Mouse (Mus musculus): ENCODE results near the gene Bmp4. TPM values are rescaled to one million over a fixed set of nuclear protein-coding genes. Genes with fewer than 3 reads are reported as not detected.

The Bmp4 gene
- polyA plus RNA-seq, 1 experiment from 2014 or later, result 1.7 TPM

DNA sequence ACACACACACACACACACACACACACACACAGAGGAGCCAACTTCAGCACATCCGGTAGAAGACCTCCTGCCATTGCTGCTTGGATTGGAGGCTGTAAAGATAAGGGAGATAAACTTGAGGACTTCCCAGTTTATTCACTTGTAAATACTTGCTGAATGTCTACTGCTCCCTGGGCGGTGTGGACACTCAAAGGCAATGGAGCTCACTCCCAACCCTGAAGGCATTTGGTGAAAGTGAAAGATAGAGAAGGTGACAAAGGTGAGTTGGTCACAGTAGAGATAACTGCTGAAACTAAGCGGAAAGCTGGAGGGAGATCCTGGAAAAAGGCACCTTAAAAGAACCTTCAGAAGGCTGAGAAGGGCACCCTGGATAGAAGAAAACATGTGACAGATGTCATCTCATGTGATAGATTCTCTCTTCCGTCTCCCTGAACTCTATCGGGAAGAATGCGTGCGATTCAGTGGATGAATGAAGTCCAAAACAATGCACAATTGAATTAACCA, 22.1 kb upstream of the Bmp4 start:
- Histone ChIP-seq H3K4me1 (ENCODE audit: control insufficient read depth, insufficient read depth, low read length) (no peaks in the 10 kb centered on the region), H3K36me3 (ENCODE audit: control insufficient read depth, insufficient read depth, low read length) (no peaks in the 10 kb centered on the region), H3K27me3 (ENCODE audit: control insufficient read depth, insufficient read depth, low read length) (no peaks in the 10 kb centered on the region), H3K27ac (replicated peaks; ENCODE audit: low read depth, low read length) (no peak overlapping the region), H3K4me3 (replicated peaks; ENCODE audit: low read depth, low read length) (no peak overlapping the region), H3K4me2 (ENCODE audit: low read length) (no peak overlapping the region), H3K9ac (replicated peaks; ENCODE audit: low read length) (no peak overlapping the region), H3K9me3 (ENCODE audit: control insufficient read depth, low read length) (no peaks in the 10 kb centered on the region)
- DNase-seq (no peak), ATAC-seq (ENCODE audit: low FRiP score, low TSS enrichment) (no peak)
- 69% methylated on average over 7 of the region's 7 CpGs for WGBS

DNA sequence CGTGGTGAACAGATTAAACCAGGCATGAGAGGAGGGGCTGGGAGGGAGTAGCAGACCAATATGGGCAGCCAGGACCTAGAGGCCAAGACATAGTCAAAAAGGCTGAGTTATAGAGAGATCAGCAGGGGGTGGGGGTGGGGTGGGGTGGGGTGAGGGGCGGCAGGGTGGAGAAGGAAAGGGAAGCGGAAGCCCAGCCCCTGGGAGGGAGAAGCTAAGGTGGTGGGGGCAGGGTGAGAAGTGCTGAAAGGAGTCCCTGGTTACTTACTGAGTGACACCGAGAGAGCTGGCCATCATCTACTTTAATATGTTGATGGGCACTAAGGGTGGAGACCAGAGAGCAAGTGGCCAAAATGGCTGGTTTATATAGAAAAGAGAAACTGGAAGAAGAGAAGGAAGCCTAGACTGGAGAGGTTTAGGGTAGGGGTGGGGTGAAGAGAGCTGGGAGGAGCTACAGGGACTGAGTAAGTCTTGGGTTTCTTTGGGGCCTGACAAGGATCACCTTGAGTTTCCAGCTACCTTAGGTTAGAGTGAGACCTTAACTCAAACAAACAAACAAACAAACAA, 20.2 kb upstream of the Bmp4 start:
- H3K4me2 ChIP-seq (ENCODE audit: low read length), result no peak overlapping the region
- no peak overlapping the region for H3K4me3 ChIP-seq (replicated peaks; ENCODE audit: low read depth, low read length)
- WGBS, result 66% methylated on average over 4 of the region's 4 CpGs
- no peak overlapping the region for H3K9ac ChIP-seq (replicated peaks; ENCODE audit: low read length)
- H3K27me3 ChIP-seq (ENCODE audit: control insufficient read depth, insufficient read depth, low read length), result no peaks in the 10 kb centered on the region
- no peaks in the 10 kb centered on the region for H3K4me1 ChIP-seq (ENCODE audit: control insufficient read depth, insufficient read depth, low read length)
- ATAC-seq (ENCODE audit: low FRiP score, low TSS enrichment) (no peak), DNase-seq (no peak)
- H3K9me3 ChIP-seq (ENCODE audit: control insufficient read depth, low read length), result no peaks in the 10 kb centered on the region
- no peaks in the 10 kb centered on the region for H3K36me3 ChIP-seq (ENCODE audit: control insufficient read depth, insufficient read depth, low read length)
- H3K27ac ChIP-seq (replicated peaks; ENCODE audit: low read depth, low read length), result no peak overlapping the region

DNA sequence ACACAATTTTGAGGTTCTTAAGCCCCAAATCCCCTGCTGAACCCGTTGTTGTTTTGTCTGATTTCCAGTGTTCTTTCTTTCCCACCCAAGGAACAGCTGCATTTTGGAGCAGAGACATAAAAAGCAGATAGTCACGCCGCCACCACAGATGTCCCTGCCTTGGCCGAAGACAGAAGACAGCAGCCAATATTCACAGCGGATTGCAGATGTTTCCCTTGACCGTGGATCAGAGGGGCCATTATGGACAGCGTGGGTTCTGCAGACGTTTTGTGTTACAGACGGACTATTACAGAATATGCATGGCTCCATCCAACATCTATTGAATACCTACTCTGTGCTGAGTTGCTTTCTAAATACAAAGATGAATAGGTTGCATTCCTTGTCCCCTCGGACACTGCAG, 18.5 kb upstream of the Bmp4 start:
- ATAC-seq (ENCODE audit: low FRiP score, low TSS enrichment) (no peak), DNase-seq (no peak)
- WGBS, result 78% methylated on average over 10 of the region's 10 CpGs

DNA sequence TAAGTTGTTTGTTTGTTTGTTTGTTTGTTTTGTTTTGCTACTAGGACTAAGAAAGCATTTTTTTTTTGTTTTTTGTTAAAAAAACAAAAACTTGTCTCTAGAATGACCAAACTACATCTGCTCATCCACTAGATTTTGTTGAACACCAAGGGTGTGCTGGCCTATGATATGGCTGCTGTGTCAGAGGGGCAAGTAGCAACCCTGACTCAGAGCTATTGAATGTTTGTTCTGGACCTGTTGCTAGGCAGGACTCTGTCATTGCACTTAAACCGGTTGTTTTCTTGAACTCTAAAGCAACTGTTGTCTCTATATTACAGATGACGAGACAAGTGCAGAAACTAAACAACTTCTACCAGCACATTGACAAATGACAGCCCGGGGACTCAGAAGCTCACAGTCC, 17.9 kb upstream of the Bmp4 start:
- H3K27me3 ChIP-seq (ENCODE audit: control insufficient read depth, insufficient read depth, low read length), result no peaks in the 10 kb centered on the region
- no peak overlapping the region for H3K27ac ChIP-seq (replicated peaks; ENCODE audit: low read depth, low read length)
- WGBS, result 86% methylated on average over 3 of the region's 3 CpGs
- DNase-seq (no peak), ATAC-seq (ENCODE audit: low FRiP score, low TSS enrichment) (no peak)
- H3K4me1 ChIP-seq (ENCODE audit: control insufficient read depth, insufficient read depth, low read length), result no peaks in the 10 kb centered on the region
- no peak overlapping the region for H3K4me2 ChIP-seq (ENCODE audit: low read length)
- no peak overlapping the region for H3K9ac ChIP-seq (replicated peaks; ENCODE audit: low read length)
- no peaks in the 10 kb centered on the region for H3K9me3 ChIP-seq (ENCODE audit: control insufficient read depth, low read length)
- H3K4me3 ChIP-seq (replicated peaks; ENCODE audit: low read depth, low read length), result no peak overlapping the region
- no peaks in the 10 kb centered on the region for H3K36me3 ChIP-seq (ENCODE audit: control insufficient read depth, insufficient read depth, low read length)

More for the DNA sequence above, 18.5 kb upstream of the Bmp4 start:
- Histone ChIP-seq H3K4me2 (ENCODE audit: low read length) (no peak overlapping the region), H3K27ac (replicated peaks; ENCODE audit: low read depth, low read length) (no peak overlapping the region), H3K4me3 (replicated peaks; ENCODE audit: low read depth, low read length) (no peak overlapping the region), H3K4me1 (ENCODE audit: control insufficient read depth, insufficient read depth, low read length) (no peaks in the 10 kb centered on the region), H3K9ac (replicated peaks; ENCODE audit: low read length) (no peak overlapping the region), H3K27me3 (ENCODE audit: control insufficient read depth, insufficient read depth, low read length) (no peaks in the 10 kb centered on the region), H3K36me3 (ENCODE audit: control insufficient read depth, insufficient read depth, low read length) (no peaks in the 10 kb centered on the region), H3K9me3 (ENCODE audit: control insufficient read depth, low read length) (no peaks in the 10 kb centered on the region)

DNA sequence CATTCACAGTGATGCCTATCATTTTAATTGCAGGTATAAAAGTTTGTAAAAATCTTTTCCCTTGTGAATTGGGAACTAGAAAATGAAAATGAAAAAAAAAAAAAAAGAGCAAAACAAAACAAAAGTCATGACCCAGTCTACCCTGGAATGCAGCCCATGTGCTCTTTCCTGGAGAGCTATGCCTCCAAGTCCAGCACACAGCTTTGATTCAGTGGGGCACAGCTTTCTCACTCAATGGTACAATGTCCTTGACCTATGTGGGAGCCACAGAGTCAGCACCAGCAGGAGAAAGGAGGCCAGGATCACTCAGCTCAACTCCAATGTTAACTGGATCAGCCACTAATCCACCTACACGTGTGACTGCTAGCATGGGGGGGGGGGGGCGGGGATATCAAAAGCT, 9.5 kb upstream of the Bmp4 start:
- ATAC-seq (ENCODE audit: low FRiP score, low TSS enrichment) (no peak), DNase-seq (no peak)
- Histone ChIP-seq H3K9ac (replicated peaks; ENCODE audit: low read length) (no peak overlapping the region), H3K4me2 (ENCODE audit: low read length) (no peak overlapping the region), H3K9me3 (ENCODE audit: control insufficient read depth, low read length) (no peaks in the 10 kb centered on the region), H3K36me3 (ENCODE audit: control insufficient read depth, insufficient read depth, low read length) (no peaks in the 10 kb centered on the region), H3K4me1 (ENCODE audit: control insufficient read depth, insufficient read depth, low read length) (peaks cover 9% of the 10 kb centered on the region), H3K4me3 (replicated peaks; ENCODE audit: low read depth, low read length) (no peak overlapping the region), H3K27me3 (ENCODE audit: control insufficient read depth, insufficient read depth, low read length) (peaks cover 31% of the 10 kb centered on the region), H3K27ac (replicated peaks; ENCODE audit: low read depth, low read length) (no peak overlapping the region)
- 65% methylated on average over 2 of the region's 2 CpGs for WGBS

DNA sequence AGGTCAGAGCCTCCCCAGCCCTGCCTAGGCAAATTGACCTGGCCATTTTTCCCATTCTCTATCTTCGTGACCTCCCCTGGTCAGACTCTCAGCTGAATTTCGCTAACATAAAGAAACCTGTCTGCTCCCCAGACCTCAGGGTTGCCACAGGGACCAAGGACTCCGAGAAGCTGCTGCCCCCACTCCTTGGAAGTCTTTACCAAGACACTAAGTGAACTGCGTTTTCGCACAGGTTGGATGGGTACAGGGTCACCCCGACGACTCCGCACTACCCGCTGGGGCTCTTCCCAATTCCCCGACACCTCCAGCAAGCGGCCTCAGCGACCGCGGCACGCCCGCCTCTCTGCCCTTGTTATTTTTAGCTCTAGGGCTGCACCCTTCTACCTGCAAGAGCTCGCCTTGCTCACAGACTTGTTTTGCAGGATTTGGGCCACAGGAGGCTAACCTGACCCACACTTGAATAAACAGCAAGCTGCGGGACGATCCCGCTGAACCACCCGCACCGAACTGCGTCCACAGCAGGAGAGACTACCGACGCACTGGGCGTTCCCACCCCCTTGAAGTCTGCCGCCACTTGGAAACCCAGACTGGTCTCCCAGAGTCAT, 7.7 kb upstream of the Bmp4 start:
- Histone ChIP-seq H3K4me1 (ENCODE audit: control insufficient read depth, insufficient read depth, low read length) (peaks cover 9% of the 10 kb centered on the region), H3K9ac (replicated peaks; ENCODE audit: low read length) (0 out of 2 replicates have a peak overlapping the region, but pooled peaks have one; percentile 17), H3K4me2 (ENCODE audit: low read length) (peak overlapping the region; percentile 50), H3K27ac (replicated peaks; ENCODE audit: low read depth, low read length) (no peak overlapping the region), H3K9me3 (ENCODE audit: control insufficient read depth, low read length) (no peaks in the 10 kb centered on the region), H3K4me3 (replicated peaks; ENCODE audit: low read depth, low read length) (peak overlapping the region; percentile 22), H3K27me3 (ENCODE audit: control insufficient read depth, insufficient read depth, low read length) (peaks cover 31% of the 10 kb centered on the region), H3K36me3 (ENCODE audit: control insufficient read depth, insufficient read depth, low read length) (no peaks in the 10 kb centered on the region)
- ATAC-seq (ENCODE audit: low FRiP score, low TSS enrichment) (no peak), DNase-seq (peak; percentile 25)
- WGBS, result 3% methylated on average over 27 of the region's 27 CpGs

DNA sequence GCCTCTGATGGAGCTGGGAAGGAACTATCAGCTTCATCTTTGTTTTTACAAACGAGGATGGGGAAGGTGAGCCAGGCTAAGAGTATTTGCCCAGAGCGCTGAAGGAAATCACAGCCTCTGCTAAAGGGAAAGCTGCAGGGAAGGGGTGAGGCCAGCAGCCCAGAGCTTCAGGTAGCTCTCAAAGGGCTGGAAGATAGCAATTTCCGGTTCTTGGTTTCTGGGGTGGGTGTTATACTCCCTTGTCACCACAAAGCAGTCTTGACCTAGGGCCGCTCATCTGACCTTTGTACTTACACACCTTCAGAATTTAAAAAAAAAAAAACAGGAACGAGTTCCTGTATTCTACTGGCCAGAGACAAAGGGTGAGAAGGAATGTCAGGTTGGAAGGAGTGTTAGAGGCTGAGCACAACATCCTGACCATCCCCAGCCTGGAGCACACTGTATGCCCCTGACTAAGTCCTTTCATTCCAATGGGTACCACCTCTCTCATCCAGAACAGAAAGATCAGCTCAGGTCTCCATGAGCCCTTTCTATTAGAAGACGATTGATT, 1.2 kb upstream of the Bmp4 start:
- Histone ChIP-seq H3K27me3 (ENCODE audit: control insufficient read depth, insufficient read depth, low read length) (peaks cover 53% of the 10 kb centered on the region), H3K4me2 (ENCODE audit: low read length) (no peak overlapping the region), H3K4me1 (ENCODE audit: control insufficient read depth, insufficient read depth, low read length) (peaks cover 18% of the 10 kb centered on the region; the same call in 1 of the 2 replicates), H3K27ac (replicated peaks; ENCODE audit: low read depth, low read length) (no peak overlapping the region), H3K9me3 (ENCODE audit: control insufficient read depth, low read length) (no peaks in the 10 kb centered on the region), H3K4me3 (replicated peaks; ENCODE audit: low read depth, low read length) (no peak overlapping the region), H3K9ac (replicated peaks; ENCODE audit: low read length) (no peak overlapping the region), H3K36me3 (ENCODE audit: control insufficient read depth, insufficient read depth, low read length) (no peaks in the 10 kb centered on the region)
- ATAC-seq (ENCODE audit: low FRiP score, low TSS enrichment), result no peak
- DNase-seq, result no peak
- WGBS, result 58% methylated on average over 6 of the region's 6 CpGs

DNA sequence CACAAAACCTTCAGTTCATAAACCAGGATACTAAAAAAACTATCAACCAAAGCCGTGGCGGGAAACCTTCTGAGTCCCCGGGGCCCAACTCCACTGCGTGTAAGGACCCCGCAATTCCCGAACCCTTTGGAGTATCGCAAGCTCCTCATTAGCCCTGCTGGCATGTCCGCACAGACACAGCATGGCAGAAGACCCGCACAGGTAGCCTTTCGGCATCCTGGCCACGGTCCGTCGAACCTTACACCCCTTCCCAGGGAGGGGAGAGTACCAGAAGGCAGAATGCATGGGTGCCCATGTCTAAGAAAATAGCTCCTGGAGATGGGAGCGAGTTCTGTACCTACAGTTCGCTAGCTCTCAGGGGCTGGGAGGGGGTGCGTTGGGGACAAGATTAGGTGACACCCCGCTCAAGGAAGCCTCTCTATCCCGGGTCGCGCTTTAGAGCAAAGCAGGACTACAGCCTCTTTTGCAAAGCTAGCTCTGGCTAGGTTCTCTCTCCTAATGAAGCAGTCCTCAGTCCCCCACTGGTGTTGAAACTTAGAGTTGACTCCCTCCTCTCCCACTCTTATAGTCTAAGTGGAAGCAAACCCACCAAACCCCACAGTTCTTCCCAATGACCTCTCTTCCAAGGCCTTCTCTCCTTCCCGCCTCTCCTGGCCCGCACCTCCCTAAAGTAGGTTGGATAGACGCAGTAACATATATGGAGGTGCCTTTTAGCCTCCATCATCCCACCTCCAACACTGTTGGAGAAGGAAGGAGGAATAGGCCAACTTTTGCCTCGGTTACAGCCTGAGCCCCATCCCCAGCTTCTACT, 826 bp downstream of the Bmp4 start:
- H3K9ac ChIP-seq (replicated peaks; ENCODE audit: low read length), result 0 out of 2 replicates have a peak overlapping the region, but pooled peaks have one; percentile 14
- H3K9me3 ChIP-seq (ENCODE audit: control insufficient read depth, low read length), result no peaks in the 10 kb centered on the region
- H3K27me3 ChIP-seq (ENCODE audit: control insufficient read depth, insufficient read depth, low read length), result peaks cover 68% of the 10 kb centered on the region
- H3K4me3 ChIP-seq (replicated peaks; ENCODE audit: low read depth, low read length), result peak overlapping the region; percentile 20
- DNase-seq (peak; percentile 15), ATAC-seq (ENCODE audit: low FRiP score, low TSS enrichment) (no peak)
- no peak overlapping the region for H3K27ac ChIP-seq (replicated peaks; ENCODE audit: low read depth, low read length)
- H3K4me2 ChIP-seq (ENCODE audit: low read length), result peak overlapping the region; percentile 89
- WGBS, result 5% methylated on average over 24 of the region's 24 CpGs
- H3K36me3 ChIP-seq (ENCODE audit: control insufficient read depth, insufficient read depth, low read length), result no peaks in the 10 kb centered on the region
- H3K4me1 ChIP-seq (ENCODE audit: control insufficient read depth, insufficient read depth, low read length), result peaks cover 29% of the 10 kb centered on the region

Data from midbrain, embryonic 14.5 days (tissue).